29 mouse cellular contexts compared by ENCODE assay signal in genomic region chr16:15103938-15104337, GRCm38 (mm10).
DNase-seq lines count a peak whose midpoint lies in the region; ATAC-seq and TF ChIP-seq lines count a peak whose summit lies in the region.
"Had no signal": no experiment of that assay in that cellular context is flagged by ENCODE, and none has a peak within 500 bp of the region (broad histone marks: within the 10 kb centered on the region; RNA-seq: fewer than 3 reads in every experiment).

No protein-coding gene starts in this region.

- H3K27me3 ChIP-seq in lung, embryonic 14.5 days (ENCODE audit: insufficient read depth, low read length): no peaks in the 10 kb centered on the region
- no peaks in the 10 kb centered on the region for H3K27me3 ChIP-seq in stomach, postnatal 0 days (ENCODE audit: control insufficient read depth, insufficient read depth, low read length)
- H3K27me3 ChIP-seq in midbrain, embryonic 15.5 days (replicated peaks): no peaks in the 10 kb centered on the region
- H3K27me3 ChIP-seq: embryonic facial prominence, embryonic 13.5 days; heart, embryonic 15.5 days; hindbrain, embryonic 12.5 days; kidney, embryonic 15.5 days; limb, embryonic 13.5 days; megakaryocyte, embryonic 14.5 days; midbrain, embryonic 12.5 days; stomach, embryonic 15.5 days had no signal

- no peaks in the 10 kb centered on the region for H3K4me1 ChIP-seq in lung, embryonic 14.5 days (ENCODE audit: insufficient read depth)
- no peaks in the 10 kb centered on the region for H3K4me1 ChIP-seq in lung, adult 2 months (ENCODE audit: control insufficient read depth, insufficient read depth, low read length)
- H3K4me1 ChIP-seq in stomach, postnatal 0 days (replicated peaks; ENCODE audit: control insufficient read depth, insufficient read depth): no peaks in the 10 kb centered on the region
- H3K4me1 ChIP-seq in midbrain, embryonic 15.5 days: no peaks in the 10 kb centered on the region
- H3K4me1 ChIP-seq: hindbrain, embryonic 12.5 days; kidney, embryonic 15.5 days; megakaryocyte, embryonic 14.5 days; midbrain, embryonic 12.5 days; stomach, embryonic 15.5 days had no signal

- WGBS in lung, embryonic 14.5 days: 42% methylated on average over 1 of the region's 1 CpGs
- WGBS in lung, adult 2 months: 51% methylated on average over 1 of the region's 1 CpGs
- WGBS in stomach, postnatal 0 days: 59% methylated on average over 1 of the region's 1 CpGs
- WGBS in midbrain, embryonic 15.5 days: 61% methylated on average over 1 of the region's 1 CpGs

- no peak for TF ChIP-seq EP300 in stomach, postnatal 0 days (optimal IDR thresholded peaks at IDR 0.05)

- DNase-seq in lung, embryonic 14.5 days: peak; percentile 15
- no peak for DNase-seq in lung, adult 2 months
- peak; percentile 51 for DNase-seq in Muller cell, postnatal 12 days (ENCODE audit: inconsistent ontology term)
- DNase-seq in ZHBTc4 (ENCODE audit: low read depth, low spot score): peak; percentile 17
- DNase-seq in stomach, postnatal 0 days (ENCODE audit: low spot score): no peak
- DNase-seq in urinary bladder, postnatal 25 days (ENCODE audit: low spot score): no peak
- DNase-seq: adrenal gland, adult 2 months; adrenal gland, postnatal 36 days; cerebellum, adult 18-20 months; cerebellum, postnatal 10 days; gastrocnemius, postnatal 14 days; kidney, adult 18-20 months; kidney, postnatal 4 days; right cerebral cortex, postnatal 14 days; thymus, postnatal 14 days had no signal

- H3K9ac ChIP-seq in lung, embryonic 14.5 days: no peak overlapping the region
- H3K9ac ChIP-seq in stomach, postnatal 0 days (ENCODE audit: low read length): no peak overlapping the region
- no peak overlapping the region for H3K9ac ChIP-seq in midbrain, embryonic 15.5 days
- H3K9ac ChIP-seq: embryonic facial prominence, embryonic 13.5 days; heart, embryonic 15.5 days; hindbrain, embryonic 12.5 days; kidney, embryonic 15.5 days; limb, embryonic 13.5 days; midbrain, embryonic 12.5 days; stomach, embryonic 15.5 days had no signal

- TF ChIP-seq POLR2A in lung, adult 2 months (IDR thresholded peaks at IDR 0.05; ENCODE audit: borderline replicate concordance, extremely low read depth, low read depth, low read length): no peak

- no peaks in the 10 kb centered on the region for H3K9me3 ChIP-seq in lung, embryonic 14.5 days (ENCODE audit: low read depth, low read length)
- no peaks in the 10 kb centered on the region for H3K9me3 ChIP-seq in stomach, postnatal 0 days (ENCODE audit: control insufficient read depth, low read length)
- H3K9me3 ChIP-seq in midbrain, embryonic 15.5 days: no peaks in the 10 kb centered on the region
- H3K9me3 ChIP-seq: G1E; heart, embryonic 10.5 days; heart, embryonic 15.5 days; hindbrain, embryonic 12.5 days; kidney, embryonic 15.5 days; limb, embryonic 13.5 days; megakaryocyte, embryonic 14.5 days; midbrain, embryonic 12.5 days; stomach, embryonic 15.5 days had no signal

- no peak overlapping the region for H3K4me2 ChIP-seq in lung, embryonic 14.5 days
- no peak overlapping the region for H3K4me2 ChIP-seq in stomach, postnatal 0 days (replicated peaks; ENCODE audit: low read depth)
- H3K4me2 ChIP-seq in midbrain, embryonic 15.5 days: no peak overlapping the region
- H3K4me2 ChIP-seq: embryonic facial prominence, embryonic 13.5 days; heart, embryonic 15.5 days; hindbrain, embryonic 12.5 days; kidney, embryonic 15.5 days; limb, embryonic 13.5 days; liver, embryonic 11.5 days; midbrain, embryonic 12.5 days; stomach, embryonic 15.5 days had no signal

- H3K36me3 ChIP-seq in lung, embryonic 14.5 days (ENCODE audit: insufficient read depth): no peaks in the 10 kb centered on the region
- H3K36me3 ChIP-seq in stomach, postnatal 0 days (ENCODE audit: control insufficient read depth, insufficient read depth, low read length): no peaks in the 10 kb centered on the region
- no peaks in the 10 kb centered on the region for H3K36me3 ChIP-seq in midbrain, embryonic 15.5 days (replicated peaks)
- H3K36me3 ChIP-seq: embryonic facial prominence, embryonic 13.5 days; G1E; heart, embryonic 10.5 days; heart, embryonic 15.5 days; hindbrain, embryonic 12.5 days; kidney, embryonic 15.5 days; limb, embryonic 13.5 days; midbrain, embryonic 12.5 days; stomach, embryonic 15.5 days had no signal

- no peak for TF ChIP-seq CTCF in lung, embryonic 14.5 days (IDR thresholded peaks at IDR 0.05; ENCODE audit: low read depth)
- no peak for TF ChIP-seq CTCF in lung, adult 2 months (IDR thresholded peaks at IDR 0.05; ENCODE audit: insufficient read depth, low read length)
- peak; percentile 23 for TF ChIP-seq CTCF in stomach, postnatal 0 days (IDR thresholded peaks at IDR 0.05; ENCODE audit: low read depth)

- ATAC-seq in lung, embryonic 14.5 days (ENCODE audit: insufficient read depth): no peak
- no peak for ATAC-seq in stomach, postnatal 0 days (ENCODE audit: low FRiP score, low TSS enrichment)
- ATAC-seq in midbrain, embryonic 15.5 days (replicated peaks): no peak
- ATAC-seq: activated CD4-positive, CD25-positive, alpha-beta regulatory T cell, adult 4 months; forebrain, embryonic 14.5 days had no signal

- H3K4me3 ChIP-seq in lung, embryonic 14.5 days (ENCODE audit: low read depth, low read length): no peak overlapping the region
- no peak overlapping the region for H3K4me3 ChIP-seq in lung, adult 2 months (replicated peaks; ENCODE audit: extremely low read depth, low read depth, low read length)
- no peak overlapping the region for H3K4me3 ChIP-seq in stomach, postnatal 0 days (ENCODE audit: low read depth, low read length)
- H3K4me3 ChIP-seq in midbrain, embryonic 15.5 days: no peak overlapping the region
- H3K4me3 ChIP-seq: embryonic facial prominence, embryonic 13.5 days; heart, embryonic 10.5 days; heart, embryonic 15.5 days; hindbrain, embryonic 12.5 days; kidney, embryonic 15.5 days; limb, embryonic 13.5 days; megakaryocyte, embryonic 14.5 days; midbrain, embryonic 12.5 days; stomach, embryonic 15.5 days had no signal

- H3K27ac ChIP-seq in lung, embryonic 14.5 days (ENCODE audit: low read depth): no peak overlapping the region
- no peak overlapping the region for H3K27ac ChIP-seq in stomach, postnatal 0 days (replicated peaks)
- H3K27ac ChIP-seq in midbrain, embryonic 15.5 days: no peak overlapping the region
- H3K27ac ChIP-seq: embryonic facial prominence, embryonic 13.5 days; heart, embryonic 10.5 days; heart, embryonic 15.5 days; hindbrain, embryonic 12.5 days; kidney, embryonic 15.5 days; limb, embryonic 13.5 days; midbrain, embryonic 12.5 days; stomach, embryonic 15.5 days had no signal

Comparison
In these comparisons a context has a peak if more than half of its experiments do, and no peak if none do; other contexts are left out.
1. DNase-seq: peak in lung, embryonic 14.5 days (single experiment), Muller cell, postnatal 12 days (single experiment) and ZHBTc4 (single experiment); none in lung, adult 2 months (single experiment), stomach, postnatal 0 days (single experiment) and urinary bladder, postnatal 25 days (single experiment).